Mouse (Mus musculus) layer of hippocampus, adult 9-11 months (tissue): ENCODE measurements at regions not wholly inside any gene's neighbourhood (a gene's known extent, or its start where the extent isn't known, plus 50 kb on each side); places are given as distances from the start of the nearest gene placed in this dataset.
"Not testable (repeated sequence)": the region's sequence is repeated elsewhere in the genome, so short reads cannot be mapped to it uniquely, and the experiment has no call there.

Experiments
- DNase-seq: peaks from one replicate; pipeline ENCODE4 v3.0.0; 2022

GRCm38 (mm10) chr12:15555471-15555870 lies 261.3 kb downstream of the Trib2 start:
- peak; percentile 5 for DNase-seq

- DNase-seq: no peak
Observed at GRCm38 (mm10) chr12:15553681-15554007, 263.1 kb downstream of the Trib2 start.

GRCm38 (mm10) chr12:15552979-15553680 lies 263.6 kb downstream of the Trib2 start:
- no peak for DNase-seq

- DNase-seq: no peak
Observed at GRCm38 (mm10) chr12:15552210-15552609, 264.5 kb downstream of the Trib2 start.

GRCm38 (mm10) chr12:15551281-15551900 lies 265.3 kb downstream of the Trib2 start:
- DNase-seq: no peak

- DNase-seq: no peak
Observed at GRCm38 (mm10) chr12:15544351-15544750, 272.4 kb downstream of the Trib2 start.

- DNase-seq: no peak
Observed at GRCm38 (mm10) chr12:15542486-15542885, 274.2 kb downstream of the Trib2 start.

- no peak for DNase-seq
Observed at GRCm38 (mm10) chr12:15536852-15537368, 279.8 kb downstream of the Trib2 start.

GRCm38 (mm10) chr12:15536247-15536646 lies 280.5 kb downstream of the Trib2 start:
- no peak for DNase-seq

GRCm38 (mm10) chr12:15535822-15536221 lies 280.9 kb downstream of the Trib2 start:
- peak; percentile 72 for DNase-seq

- DNase-seq: no peak
Observed at GRCm38 (mm10) chr12:15520783-15521407, 295.8 kb downstream of the Trib2 start.

- DNase-seq: no peak
Observed at GRCm38 (mm10) chr12:15511994-15512393, 304.7 kb downstream of the Trib2 start.

- peak; percentile 18 for DNase-seq
Observed at GRCm38 (mm10) chr12:15507576-15507975, 309.1 kb downstream of the Trib2 start.

- DNase-seq: no peak
Observed at GRCm38 (mm10) chr12:15493640-15494039, 323.1 kb downstream of the Trib2 start.

- peak; percentile 14 for DNase-seq
Observed at GRCm38 (mm10) chr12:15472741-15473140, 344.0 kb downstream of the Trib2 start.

GRCm38 (mm10) chr12:15459429-15459828 lies 357.3 kb downstream of the Trib2 start:
- no peak for DNase-seq

GRCm38 (mm10) chr12:15456369-15456768 lies 360.4 kb downstream of the Trib2 start:
- DNase-seq: not testable (repeated sequence)

- no peak for DNase-seq
Observed at GRCm38 (mm10) chr12:15455744-15456143, 361.0 kb downstream of the Trib2 start.

GRCm38 (mm10) chr12:15449484-15449883 lies 367.2 kb downstream of the Trib2 start:
- no peak for DNase-seq

- no peak for DNase-seq
Observed at GRCm38 (mm10) chr12:15416180-15416766, 400.4 kb downstream of the Trib2 start.

- DNase-seq: no peak
Observed at GRCm38 (mm10) chr12:15410419-15410818, 406.3 kb downstream of the Trib2 start.

GRCm38 (mm10) chr12:15407577-15407976 lies 409.1 kb downstream of the Trib2 start:
- not testable (repeated sequence) for DNase-seq

GRCm38 (mm10) chr12:15392641-15393040 lies 424.1 kb downstream of the Trib2 start:
- DNase-seq: no peak

- DNase-seq: no peak
Observed at GRCm38 (mm10) chr12:15388574-15388973, 428.1 kb downstream of the Trib2 start.
